Mouse (Mus musculus) B cell, adult 62 days (primary cell): ENCODE measurements around the gene Nlgn3. TPM values are rescaled to one million over a fixed set of nuclear protein-coding genes. Genes with fewer than 3 reads are reported as not detected.

Source experiments
- total RNA-seq: library from RNA; stranded (reverse); gene quantifications from 4 replicates; pipeline ENCODE4 v1.2.4, GENCODE M21; 2023

Nlgn3 gene
- 0.48 to 1.6 TPM (median 0.58 TPM) in 3 of 4 replicates, not detected in the other for total RNA-seq

GRCm38 (mm10) chrX:101299055-101299454 is at the start of gene Nlgn3:
Gene Nlgn3, plus strand, starts transcription at chrX:101299168.

GRCm38 (mm10) chrX:101253952-101254729 is 44.8 kb upstream of the Nlgn3 start, which contains the start of gene Foxo4:
Gene Foxo4, plus strand, starts transcription at chrX:101254528.

GRCm38 (mm10) chrX:101263892-101264291 is 35.1 kb upstream of the Nlgn3 start, which contains the start of gene Gm614:
Gene Gm614, minus strand, starts transcription at chrX:101263992.

GRCm38 (mm10) chrX:101268025-101268754 is 30.8 kb upstream of the Nlgn3 start, which contains the start of gene Il2rg:
Gene Il2rg, minus strand, starts transcription at chrX:101268255.

GRCm38 (mm10) chrX:101268755-101269124 is 30.2 kb upstream of the Nlgn3 start, which contains the start of gene Gm20489:
Gene Gm20489, minus strand, starts transcription at chrX:101269023.

GRCm38 (mm10) chrX:101273875-101274738 is 24.9 kb upstream of the Nlgn3 start, which contains the start of gene Med12:
Gene Med12, plus strand, starts transcription at chrX:101274030.

Other genes with a start within 250 kb of the Nlgn3 start
- 0.18 TPM in 1 of 4 replicates, not detected in the others for gene Tex11, start 239.5 kb upstream of the Nlgn3 start, total RNA-seq
- 0.43 to 0.86 TPM (median 0.80 TPM) in 3 of 4 replicates, not detected in the other for gene Slc7a3, start 213.1 kb upstream of the Nlgn3 start, total RNA-seq
- 36.5 to 51.4 TPM (median 45.7 TPM) in 4 replicates for gene Snx12, start 76.6 kb upstream of the Nlgn3 start, total RNA-seq
- 30.8 to 35.3 TPM (median 33.3 TPM) in 4 replicates for gene Foxo4, start 44.6 kb upstream of the Nlgn3 start, total RNA-seq
- gene Gm614, start 35.2 kb upstream of the Nlgn3 start, total RNA-seq: 60.8 to 73.3 TPM (median 71.7 TPM) in 4 replicates
- gene Il2rg, start 30.9 kb upstream of the Nlgn3 start, total RNA-seq: 556 to 625 TPM (median 571 TPM) in 4 replicates
- gene Gm20489, start 30.1 kb upstream of the Nlgn3 start, total RNA-seq: not detected in 4 replicates
- gene Med12, start 25.1 kb upstream of the Nlgn3 start, total RNA-seq: 165 to 200 TPM (median 175 TPM) in 4 replicates
- gene Gjb1, start 77.2 kb downstream of the Nlgn3 start, total RNA-seq: not detected in 4 replicates
- gene Zmym3, start 121.7 kb downstream of the Nlgn3 start, total RNA-seq: 35.5 to 39.5 TPM (median 38.5 TPM) in 4 replicates
- 210 to 256 TPM (median 212 TPM) in 4 replicates for gene Nono, start 130.2 kb downstream of the Nlgn3 start, total RNA-seq
- gene Itgb1bp2, start 149.9 kb downstream of the Nlgn3 start, total RNA-seq: 0.60 to 2.4 TPM (median 1.6 TPM) in 4 replicates
- 48.6 to 52.5 TPM (median 49.2 TPM) in 4 replicates for gene Taf1, start 233.6 kb downstream of the Nlgn3 start, total RNA-seq